Mouse (Mus musculus) heart, postnatal 0 days (tissue): Measurements from ENCODE around the gene Nr1i2.

Experiments
- CTCF ChIP-seq: IDR thresholded peaks from 2 replicates; pipeline ENCODE4 v1.5.1; 2016; ENCODE audit warnings: antibody characterized with exemption, control low read depth, low read depth
- EP300 ChIP-seq: IDR thresholded peaks from 2 replicates; pipeline ENCODE4 v1.6.1; 2016; ENCODE audit warnings: antibody characterized with exemption, low read depth

DNA sequence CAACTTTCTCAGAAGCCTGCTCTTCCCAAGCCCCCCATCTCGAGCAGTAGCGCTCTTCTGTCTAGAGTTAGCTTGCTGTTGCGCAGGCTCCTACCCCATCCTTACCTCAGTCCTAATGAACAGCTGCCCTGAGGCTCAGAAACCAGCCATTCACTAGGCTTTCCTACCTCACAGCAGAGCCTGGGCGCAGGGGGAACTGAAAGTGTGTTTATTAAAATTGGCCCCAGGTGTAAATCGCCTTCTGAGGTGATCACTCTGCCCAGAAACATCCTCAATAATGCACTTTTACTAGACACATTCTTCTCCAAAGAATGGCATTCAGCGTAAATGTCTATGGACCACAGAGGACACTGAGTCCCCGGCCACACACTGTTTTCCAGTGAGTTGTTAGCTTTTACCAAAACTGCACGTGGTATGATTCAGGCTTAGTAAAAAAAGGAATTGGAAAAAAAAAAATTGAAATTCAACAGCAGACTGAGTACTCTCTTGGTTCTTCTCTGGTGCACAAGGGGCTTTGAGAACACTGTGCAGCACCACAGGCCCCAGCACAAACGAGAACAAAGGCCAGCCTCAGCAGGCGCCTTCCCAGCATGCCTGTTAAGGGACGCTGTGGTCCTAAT is 32.3 kb upstream of the Nr1i2 start:
- no peak for TF ChIP-seq CTCF
- TF ChIP-seq EP300 = no peak
